Mouse (Mus musculus) erythroblast, embryonic 14.5 days (primary cell): ENCODE data around the gene Hpd. TPM values are rescaled to one million over a fixed set of nuclear protein-coding genes. Genes with fewer than 3 reads are reported as not detected.

Experiments used
- H3K27me3 ChIP-seq: 2 replicates; pipeline ENCODE4 v1.6.1; 2012; ENCODE audit warnings: inconsistent platforms; ENCODE audit not compliant: control insufficient read depth
- H3K36me3 ChIP-seq: 2 replicates; pipeline ENCODE4 v1.6.1; 2012; ENCODE audit warnings: mild to moderate bottlenecking, inconsistent platforms; ENCODE audit not compliant: control insufficient read depth
- H3K4me1 ChIP-seq: 2 replicates; pipeline ENCODE4 v1.6.1; 2012; ENCODE audit warnings: inconsistent platforms; ENCODE audit not compliant: control insufficient read depth
- H3K4me3 ChIP-seq: replicated peaks from 2 replicates; pipeline ENCODE3; 2012; ENCODE audit warnings: moderate library complexity, mild to moderate bottlenecking, inconsistent platforms
- H3K9me3 ChIP-seq: 2 replicates; pipeline ENCODE4 v1.6.1; 2012; ENCODE audit warnings: low read length, inconsistent platforms, mixed read lengths; ENCODE audit not compliant: control insufficient read depth
- GATA1 ChIP-seq: IDR thresholded peaks from 2 replicates; pipeline ENCODE4 v1.6.1; 2012; ENCODE audit warnings: low read length, inconsistent platforms, mixed read lengths
- TAL1 ChIP-seq: IDR thresholded peaks from 3 replicates; pipeline ENCODE4 v1.6.1; 2012; ENCODE audit warnings: low read length, inconsistent platforms, mixed read lengths
- polyA plus RNA-seq: library from polyadenylated mRNA; stranded (reverse); fragments of >175 nt; gene quantifications from 2 replicates; pipeline ENCODE4 v1.2.3, GENCODE M21; 2012

The Hpd gene
- polyA plus RNA-seq, 1 experiment: not detected

GRCm38 (mm10) chr5:123138953-123139721 lies 43.4 kb downstream of the Hpd start:
- TF ChIP-seq TAL1 (no peak), GATA1 (no peak)
- Histone ChIP-seq H3K4me1 (peaks cover 73% of the 10 kb centered on the region), H3K4me3 (peak overlapping the region; percentile 82), H3K27me3 (no peaks in the 10 kb centered on the region), H3K36me3 (peaks cover 46% of the 10 kb centered on the region), H3K9me3 (no peaks in the 10 kb centered on the region)

DNA sequence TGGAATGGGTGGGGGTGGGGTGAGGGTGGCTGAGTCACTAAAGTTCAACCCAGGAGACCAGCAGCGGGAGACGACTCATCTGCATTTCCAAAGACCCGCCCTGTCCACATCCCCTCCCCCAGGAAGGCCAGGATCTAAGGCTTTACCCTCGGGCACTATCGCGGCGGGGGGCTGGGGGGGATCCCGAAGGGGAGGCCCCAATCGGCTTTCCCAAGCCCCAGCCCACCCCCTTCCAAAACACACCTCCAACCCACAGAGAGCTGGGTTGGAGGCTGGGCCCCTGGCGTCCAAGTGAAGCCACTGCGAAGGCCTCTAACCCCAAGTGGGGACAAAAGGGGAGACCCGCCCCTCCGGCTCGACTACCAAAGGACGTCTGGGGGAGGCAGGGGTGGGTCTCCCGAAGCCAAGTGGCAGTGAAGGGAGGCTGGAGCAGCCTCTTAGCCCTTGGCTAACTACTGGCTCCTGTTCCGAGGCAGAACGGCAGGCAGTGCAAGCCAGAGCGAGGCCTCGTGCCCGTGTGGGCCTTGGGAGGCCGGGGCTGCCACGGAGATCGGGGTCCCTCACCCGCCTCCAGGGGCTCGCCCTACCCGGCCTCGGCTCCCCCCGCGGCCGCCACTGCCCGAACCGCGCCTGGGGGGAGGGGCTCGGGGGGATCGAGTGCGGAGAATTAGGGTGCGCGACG lies 44.2 kb downstream of the Hpd start:
- Histone ChIP-seq H3K9me3 (no peaks in the 10 kb centered on the region), H3K36me3 (peaks cover 51% of the 10 kb centered on the region), H3K4me3 (peak overlapping the region; percentile 82), H3K27me3 (no peaks in the 10 kb centered on the region), H3K4me1 (peaks cover 73% of the 10 kb centered on the region)
- no peak for TF ChIP-seq TAL1
- TF ChIP-seq GATA1: no peak

DNA sequence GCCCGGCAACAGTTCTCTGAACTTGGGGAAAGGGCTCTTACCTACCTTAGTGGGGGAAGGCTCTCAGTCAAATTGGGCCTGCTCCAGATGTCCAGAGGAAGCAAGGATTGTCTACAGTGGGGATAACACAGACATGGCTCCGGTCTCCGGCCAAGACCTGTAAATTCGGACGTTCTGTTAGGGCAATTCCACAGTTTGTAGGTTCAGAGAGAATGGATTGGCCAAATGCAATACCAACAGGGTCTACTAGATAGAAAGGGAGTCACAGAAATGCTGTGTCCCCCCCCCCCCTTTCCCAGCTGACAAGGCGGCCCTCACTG lies 44.7 kb downstream of the Hpd start:
- TF ChIP-seq TAL1: no peak
- no peak for TF ChIP-seq GATA1
- H3K36me3 ChIP-seq: peaks cover 56% of the 10 kb centered on the region
- no peaks in the 10 kb centered on the region for H3K27me3 ChIP-seq
- H3K9me3 ChIP-seq: no peaks in the 10 kb centered on the region
- peak overlapping the region; percentile 82 for H3K4me3 ChIP-seq
- H3K4me1 ChIP-seq: peaks cover 74% of the 10 kb centered on the region

- Histone ChIP-seq H3K4me3 (peak overlapping the region; percentile 82), H3K36me3 (peaks cover 59% of the 10 kb centered on the region), H3K27me3 (no peaks in the 10 kb centered on the region), H3K4me1 (peaks cover 80% of the 10 kb centered on the region), H3K9me3 (no peaks in the 10 kb centered on the region)
- TF ChIP-seq GATA1: no peak
- no peak for TF ChIP-seq TAL1
Observed at GRCm38 (mm10) chr5:123137044-123137909, 45.2 kb downstream of the Hpd start.

DNA sequence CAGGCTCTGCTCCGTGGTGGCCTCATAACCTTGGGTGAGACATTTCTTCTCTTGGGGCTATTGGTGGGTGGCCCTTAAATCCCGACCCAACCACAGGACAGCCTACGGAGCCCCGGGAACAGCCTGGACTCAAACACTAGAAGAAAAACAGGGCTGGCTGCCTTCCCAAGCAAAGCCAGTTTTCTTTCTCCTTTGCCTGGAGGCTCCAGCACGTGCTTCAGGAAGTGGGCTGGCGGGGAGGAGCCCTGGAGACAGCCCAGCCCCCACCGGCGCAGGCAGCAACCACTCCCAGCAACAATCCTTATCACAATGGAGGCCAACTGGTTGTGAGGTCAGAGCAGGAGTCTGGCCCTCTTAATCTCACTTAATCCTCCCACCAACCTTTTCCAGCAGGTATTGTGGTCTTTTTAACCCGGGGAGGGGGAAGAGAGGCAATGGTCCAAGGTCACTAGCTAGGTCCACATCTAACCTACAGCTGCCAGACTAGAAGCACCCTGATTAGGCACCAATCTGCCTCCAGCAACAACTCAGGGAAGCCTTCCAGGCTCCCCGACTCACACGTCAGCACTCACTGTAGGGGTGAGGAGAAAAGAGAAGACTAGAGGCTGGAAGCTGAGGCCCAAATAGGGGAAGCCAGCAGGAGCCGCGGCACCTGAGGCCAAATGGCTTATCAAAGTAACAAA lies 46.0 kb downstream of the Hpd start:
- peaks cover 59% of the 10 kb centered on the region for H3K36me3 ChIP-seq
- H3K4me3 ChIP-seq: peak overlapping the region; percentile 82
- TF ChIP-seq GATA1 (peak; percentile 74), TAL1 (no peak)
- no peaks in the 10 kb centered on the region for H3K9me3 ChIP-seq
- peaks cover 85% of the 10 kb centered on the region for H3K4me1 ChIP-seq
- H3K27me3 ChIP-seq: no peaks in the 10 kb centered on the region

DNA sequence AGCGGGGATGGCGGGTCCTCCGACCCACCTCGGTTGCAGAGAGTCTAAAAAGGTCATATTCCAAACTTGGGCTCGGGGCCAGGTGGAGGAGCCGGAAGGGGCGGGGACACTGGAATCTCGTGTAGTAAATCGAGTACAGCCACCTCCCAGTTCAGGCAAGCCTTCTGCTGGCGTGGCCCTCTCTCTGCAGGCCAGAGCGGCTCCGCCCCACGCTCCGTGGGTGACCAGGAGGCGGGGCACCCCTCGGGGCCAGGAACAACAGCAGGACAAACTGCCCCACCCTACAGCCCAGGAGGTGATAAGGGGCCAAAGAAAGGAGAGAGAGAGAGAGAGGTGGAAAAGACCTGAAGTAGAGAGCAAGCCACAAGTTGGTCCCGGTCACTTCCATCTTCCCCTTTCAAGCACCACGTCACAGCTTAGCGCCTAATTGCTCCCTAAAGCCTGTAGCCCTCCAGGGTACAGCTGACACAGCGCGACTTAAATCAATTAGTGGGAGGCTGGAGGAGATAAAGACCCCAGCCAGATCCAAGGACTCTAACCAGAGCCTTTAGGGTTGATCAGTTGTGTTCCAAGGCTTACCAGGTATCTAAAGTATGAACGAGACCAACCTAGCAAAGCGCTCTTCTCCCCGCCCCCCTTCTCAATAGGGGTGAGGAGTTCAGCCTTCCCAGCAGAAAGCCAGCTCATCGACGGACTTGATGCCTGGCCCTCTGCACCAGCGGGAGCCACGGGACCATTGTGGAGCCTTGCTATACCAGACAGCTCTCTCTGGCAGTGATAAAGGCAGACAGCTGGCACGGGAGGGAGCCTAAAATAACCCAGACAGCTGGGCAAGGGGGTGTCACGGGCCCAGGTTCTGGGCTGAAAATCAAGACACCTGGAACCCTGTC lies 46.8 kb downstream of the Hpd start:
- no peak for TF ChIP-seq TAL1
- no peak for TF ChIP-seq GATA1
- H3K4me1 ChIP-seq: peaks cover 90% of the 10 kb centered on the region
- H3K36me3 ChIP-seq: peaks cover 59% of the 10 kb centered on the region
- H3K4me3 ChIP-seq: peak overlapping the region; percentile 82
- H3K27me3 ChIP-seq: peaks cover 1% of the 10 kb centered on the region; the same call in 1 of the 2 replicates
- H3K9me3 ChIP-seq: no peaks in the 10 kb centered on the region

DNA sequence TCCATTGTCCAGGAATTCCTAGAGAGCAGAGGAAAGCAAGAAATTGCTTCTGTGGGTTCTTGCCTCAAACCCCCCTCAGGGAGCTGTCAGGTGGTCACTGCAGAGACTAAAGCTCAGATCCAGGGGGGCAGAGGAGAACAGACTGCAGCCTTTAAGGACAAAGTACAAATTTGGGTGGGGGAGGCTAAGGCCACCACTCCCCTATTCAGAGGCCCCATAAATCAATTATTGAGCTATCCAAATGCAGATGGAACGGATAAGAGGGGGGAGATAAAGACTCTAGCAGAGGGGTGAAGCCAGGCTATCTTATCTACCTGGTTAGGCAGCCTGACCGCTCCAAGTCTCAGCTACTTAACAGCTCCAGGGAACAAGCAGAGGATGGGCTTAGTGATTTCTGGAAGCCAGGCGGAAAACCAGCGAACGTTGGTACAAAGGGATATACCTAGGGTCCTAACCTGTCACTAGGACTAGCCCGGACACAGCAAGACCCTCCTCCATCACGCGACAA lies 47.6 kb downstream of the Hpd start:
- Histone ChIP-seq H3K36me3 (peaks cover 61% of the 10 kb centered on the region), H3K27me3 (peaks cover 3% of the 10 kb centered on the region; the same call in 1 of the 2 replicates), H3K4me1 (peaks cover 92% of the 10 kb centered on the region), H3K4me3 (peak overlapping the region; percentile 82), H3K9me3 (no peaks in the 10 kb centered on the region)
- TF ChIP-seq GATA1 (0 out of 2 replicates have a peak, but pooled peaks have one; percentile 4), TAL1 (no peak)

DNA sequence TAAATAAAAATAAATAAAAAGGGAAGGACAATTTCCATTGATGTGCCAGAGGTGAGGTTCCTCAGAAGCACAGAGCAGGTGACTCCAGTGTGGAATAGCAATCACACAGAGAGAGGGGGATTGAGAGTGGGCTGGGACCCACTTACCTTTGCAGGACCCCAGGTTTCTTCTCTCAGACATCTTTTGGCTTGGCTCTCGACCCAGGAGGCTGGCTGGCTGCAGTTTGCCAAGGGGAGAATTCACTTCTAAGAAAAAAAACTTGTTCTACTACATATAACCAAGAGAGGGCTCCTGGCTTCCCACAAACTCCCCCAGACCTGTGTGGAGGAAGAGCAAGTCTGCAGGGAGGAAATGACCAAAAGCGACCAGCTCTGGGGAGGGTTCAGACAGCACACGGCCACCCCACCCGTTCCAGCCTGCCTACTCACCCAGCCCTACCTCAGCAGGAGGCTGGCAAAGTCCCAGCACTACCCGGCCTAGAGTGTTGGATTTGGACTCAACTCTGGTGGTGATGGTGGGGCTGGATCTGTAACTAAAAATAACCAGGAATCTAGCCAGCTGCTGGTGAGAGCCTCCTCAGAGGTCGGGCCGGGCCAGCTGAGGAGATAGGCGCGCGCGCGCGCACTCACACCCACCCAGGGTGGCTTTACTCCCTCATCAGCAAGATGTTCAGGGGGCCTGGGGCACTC lies 48.2 kb downstream of the Hpd start:
- H3K36me3 ChIP-seq: peaks cover 62% of the 10 kb centered on the region

More for the DNA sequence above, 48.2 kb downstream of the Hpd start:
- peaks cover 91% of the 10 kb centered on the region for H3K4me1 ChIP-seq
- H3K4me3 ChIP-seq: peak overlapping the region; percentile 82
- no peaks in the 10 kb centered on the region for H3K9me3 ChIP-seq
- H3K27me3 ChIP-seq: peaks cover 6% of the 10 kb centered on the region; the same call in 1 of the 2 replicates
- TF ChIP-seq GATA1 (no peak), TAL1 (no peak)
